Mouse (Mus musculus): ENCODE results near the gene Gm15107. TPM values are rescaled to one million over a fixed set of nuclear protein-coding genes. Genes with fewer than 3 reads are reported as not detected.
"Not testable (repeated sequence)": the region's sequence is repeated elsewhere in the genome, so short reads cannot be mapped to it uniquely, and the experiment has no call there.

Gm15107 gene
- polyA plus RNA-seq (2015; fragmentation: Nextera tagmentation; extraction: Ambion mirVana), result not detected in 2 replicates

DNA sequence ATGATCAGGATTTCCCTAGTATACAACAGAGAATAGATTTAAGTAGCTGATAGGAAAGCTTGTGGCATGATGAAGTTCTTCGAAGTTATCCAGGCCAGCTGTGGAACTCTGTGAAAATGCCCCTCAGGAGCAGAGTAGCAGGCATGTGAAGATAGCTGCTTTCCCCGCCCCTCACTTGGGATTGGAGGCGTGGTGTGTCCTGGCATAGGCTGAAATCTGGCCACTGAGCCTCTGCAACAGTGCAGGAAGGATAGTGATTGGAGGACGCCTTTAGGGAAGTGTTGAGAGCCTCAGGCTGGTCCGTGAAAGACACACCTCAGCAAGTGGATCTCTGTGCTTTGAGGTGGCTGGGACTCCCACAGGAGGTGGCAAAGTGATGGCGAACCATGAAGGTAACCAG lies at the start of gene Gm15107:
Gene Gm15107 (plus strand): TSS at position 301 of the 400 bp plus-strand sequence.
- H3K9me3 ChIP-seq (replicated peaks); H3K36me3 ChIP-seq; H3K4me1 ChIP-seq; ATAC-seq (ENCODE audit: low FRiP score); H3K27me3 ChIP-seq (replicated peaks); H3K4me3 ChIP-seq (replicated peaks); H3K9ac ChIP-seq (replicated peaks); H3K27ac ChIP-seq (replicated peaks); H3K4me2 ChIP-seq: not testable (repeated sequence)
- WGBS, result 100% methylated on average over 1 of the region's 6 CpGs

Other genes starting within 250 kb of the Gm15107 start
- gene Gm15080, start 187.7 kb upstream of the Gm15107 start, polyA plus RNA-seq (2015; fragmentation: Nextera tagmentation; extraction: Ambion mirVana), result not detected in 2 replicates

All from neural tube, embryonic 15.5 days (tissue).